Mouse (Mus musculus): ENCODE measurements at regions not wholly inside any gene's neighbourhood (a gene's known extent, or its start where the extent isn't known, plus 50 kb on each side); places are given as distances from the start of the nearest gene placed in this dataset.

DNA sequence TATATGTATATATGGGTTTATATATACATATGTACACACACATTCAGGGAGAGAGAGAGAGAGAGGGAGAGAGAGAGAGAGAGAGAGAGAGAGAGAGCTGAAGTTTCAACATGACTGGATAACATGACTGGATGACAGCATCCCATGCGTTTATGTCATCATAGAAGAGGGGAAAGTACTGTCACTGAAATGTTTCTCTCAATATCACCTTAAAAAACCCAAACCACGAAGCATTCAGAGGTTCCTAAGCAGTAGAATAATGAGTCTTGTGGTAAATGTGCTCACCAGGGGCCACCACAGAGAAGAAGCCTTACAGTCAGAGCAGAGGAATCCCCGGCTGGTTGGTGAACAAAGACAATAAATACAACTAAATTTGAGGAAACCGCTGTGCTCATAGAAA, 342.9 kb upstream of the Adamts16 start:
- Histone ChIP-seq H3K36me3 (ENCODE audit: insufficient read depth, low read length) (no peaks in the 10 kb centered on the region), H3K27me3 (ENCODE audit: insufficient read depth, low read length) (no peaks in the 10 kb centered on the region; the same call in 1 of the 2 replicates), H3K4me2 (replicated peaks; ENCODE audit: low read depth, low read length) (no peak overlapping the region), H3K4me1 (ENCODE audit: insufficient read depth, low read length) (no peaks in the 10 kb centered on the region), H3K9ac (replicated peaks; ENCODE audit: low read length) (no peak overlapping the region), H3K4me3 (ENCODE audit: low read length) (no peak overlapping the region), H3K27ac (ENCODE audit: low read length) (no peak overlapping the region), H3K9me3 (ENCODE audit: low read length) (no peaks in the 10 kb centered on the region)
- no peak for ATAC-seq (ENCODE audit: low FRiP score, low TSS enrichment)
- 76% methylated on average over 4 of the region's 4 CpGs for WGBS

DNA sequence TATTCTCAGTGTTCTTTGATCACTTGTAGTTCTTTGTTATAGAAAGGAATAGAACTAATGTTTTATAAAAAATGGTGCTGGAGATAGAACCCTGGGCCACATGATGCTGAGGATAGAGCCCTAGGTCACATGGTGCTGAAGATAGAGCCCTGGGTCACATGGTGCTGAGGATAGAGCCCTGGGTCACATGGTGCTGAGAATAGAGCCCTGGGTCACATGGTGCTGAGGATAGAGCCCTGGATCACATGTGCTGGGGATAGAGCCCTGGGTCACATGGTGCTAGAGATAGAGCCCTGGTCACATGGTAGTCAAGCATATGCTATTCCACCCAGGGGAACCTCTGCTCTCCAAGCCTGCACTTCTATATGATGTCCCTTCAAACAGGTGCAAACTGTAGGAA, 337.5 kb upstream of the Adamts16 start:
- Histone ChIP-seq H3K4me3 (ENCODE audit: low read length) (no peak overlapping the region), H3K27ac (ENCODE audit: low read length) (no peak overlapping the region), H3K27me3 (ENCODE audit: insufficient read depth, low read length) (no peaks in the 10 kb centered on the region; the same call in 1 of the 2 replicates), H3K9ac (replicated peaks; ENCODE audit: low read length) (no peak overlapping the region), H3K4me2 (replicated peaks; ENCODE audit: low read depth, low read length) (no peak overlapping the region), H3K9me3 (ENCODE audit: low read length) (no peaks in the 10 kb centered on the region), H3K36me3 (ENCODE audit: insufficient read depth, low read length) (no peaks in the 10 kb centered on the region), H3K4me1 (ENCODE audit: insufficient read depth, low read length) (no peaks in the 10 kb centered on the region)
- ATAC-seq (ENCODE audit: low FRiP score, low TSS enrichment), result no peak

DNA sequence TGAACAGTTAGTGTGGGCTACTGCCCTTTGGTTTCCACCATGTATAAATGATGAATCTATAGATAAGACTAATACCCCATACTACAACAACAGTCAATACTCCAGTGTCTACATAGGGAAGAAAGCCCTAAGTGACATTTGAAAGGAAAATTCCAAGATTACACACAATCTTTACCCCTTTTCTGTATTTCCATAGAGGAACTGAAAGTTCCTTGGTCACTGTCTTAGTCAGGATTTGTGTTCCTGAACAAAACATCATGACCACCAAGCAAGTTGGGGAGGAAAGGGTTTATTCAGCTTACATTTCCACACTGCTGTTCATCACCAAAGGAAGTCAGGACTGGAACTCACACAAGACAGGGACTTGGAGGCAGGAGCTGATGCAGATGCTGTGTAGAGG, 332.7 kb upstream of the Adamts16 start:
- no peaks in the 10 kb centered on the region for H3K4me1 ChIP-seq (ENCODE audit: insufficient read depth, low read length)

DNA sequence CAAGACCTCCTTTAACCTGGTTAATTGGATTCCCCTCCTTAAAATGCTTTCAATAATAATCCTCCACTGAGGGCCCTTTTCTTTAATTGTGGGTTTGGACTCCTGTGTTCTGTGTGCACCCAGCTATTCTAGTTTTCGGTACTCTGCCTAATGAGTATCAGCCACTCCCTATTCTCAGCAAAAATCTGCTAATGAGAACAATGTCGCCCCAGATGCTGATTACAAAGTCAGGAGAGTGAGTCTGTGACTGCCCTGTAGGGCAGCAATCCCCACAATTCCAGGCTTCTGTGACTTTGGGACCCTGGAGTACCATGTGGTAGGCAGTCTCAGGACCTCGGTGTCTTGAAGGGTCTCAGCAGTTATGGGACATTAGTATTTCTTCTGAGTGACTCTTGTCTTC, 324.6 kb upstream of the Adamts16 start:
- Histone ChIP-seq H3K27ac (ENCODE audit: low read length) (no peak overlapping the region), H3K27me3 (ENCODE audit: insufficient read depth, low read length) (peaks cover 5% of the 10 kb centered on the region; the same call in 1 of the 2 replicates), H3K9ac (replicated peaks; ENCODE audit: low read length) (no peak overlapping the region), H3K36me3 (ENCODE audit: insufficient read depth, low read length) (no peaks in the 10 kb centered on the region), H3K4me3 (ENCODE audit: low read length) (no peak overlapping the region), H3K4me1 (ENCODE audit: insufficient read depth, low read length) (no peaks in the 10 kb centered on the region), H3K9me3 (ENCODE audit: low read length) (no peaks in the 10 kb centered on the region), H3K4me2 (replicated peaks; ENCODE audit: low read depth, low read length) (no peak overlapping the region)
- ATAC-seq (ENCODE audit: low FRiP score, low TSS enrichment), result no peak
- WGBS, result 56% methylated on average over 3 of the region's 3 CpGs

More for the DNA sequence above, 332.7 kb upstream of the Adamts16 start:
- ATAC-seq (ENCODE audit: low FRiP score, low TSS enrichment), result no peak
- Histone ChIP-seq H3K27ac (ENCODE audit: low read length) (no peak overlapping the region), H3K9ac (replicated peaks; ENCODE audit: low read length) (no peak overlapping the region), H3K4me2 (replicated peaks; ENCODE audit: low read depth, low read length) (no peak overlapping the region), H3K36me3 (ENCODE audit: insufficient read depth, low read length) (no peaks in the 10 kb centered on the region), H3K4me3 (ENCODE audit: low read length) (no peak overlapping the region), H3K27me3 (ENCODE audit: insufficient read depth, low read length) (no peaks in the 10 kb centered on the region), H3K9me3 (ENCODE audit: low read length) (no peaks in the 10 kb centered on the region)

DNA sequence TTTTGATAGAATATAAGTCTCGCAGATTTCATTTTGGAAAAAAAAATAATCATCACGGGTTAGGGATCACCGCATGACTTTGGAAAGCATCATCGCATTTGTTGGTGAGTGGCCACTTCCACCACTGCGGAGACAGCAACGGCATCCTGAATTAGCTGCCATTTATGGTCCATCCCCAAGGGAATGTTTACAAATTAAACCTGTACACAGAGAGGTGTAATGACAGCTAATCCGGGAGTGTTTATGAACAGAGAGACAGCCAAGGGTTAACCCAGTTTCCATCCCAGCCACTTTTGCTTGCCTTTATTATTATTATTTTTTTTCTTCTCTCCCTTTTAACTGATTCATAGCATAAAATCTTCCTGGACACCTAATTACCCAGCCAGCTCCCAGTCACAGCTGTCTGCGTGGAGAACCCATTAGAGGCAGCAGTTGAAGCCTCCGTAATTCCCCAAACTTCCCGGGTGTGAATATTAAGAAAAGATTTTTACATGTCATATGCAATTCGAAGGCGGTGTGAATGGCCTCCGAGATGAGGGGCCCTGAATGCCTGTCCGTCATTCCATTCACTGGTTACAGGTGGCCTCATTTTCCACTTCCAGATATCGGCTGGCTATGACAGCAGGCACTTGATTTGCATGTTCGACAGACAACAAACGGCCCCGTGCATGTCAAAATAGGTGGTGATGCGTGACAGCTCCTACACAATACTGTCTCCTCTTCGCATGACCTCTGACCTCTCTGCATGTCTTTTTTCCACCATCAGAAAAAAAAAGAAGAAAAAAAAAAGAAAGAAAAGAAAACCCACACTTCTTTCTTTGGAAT, 323.7 kb upstream of the Adamts16 start:
- WGBS, result 69% methylated on average over 20 of the region's 20 CpGs

DNA sequence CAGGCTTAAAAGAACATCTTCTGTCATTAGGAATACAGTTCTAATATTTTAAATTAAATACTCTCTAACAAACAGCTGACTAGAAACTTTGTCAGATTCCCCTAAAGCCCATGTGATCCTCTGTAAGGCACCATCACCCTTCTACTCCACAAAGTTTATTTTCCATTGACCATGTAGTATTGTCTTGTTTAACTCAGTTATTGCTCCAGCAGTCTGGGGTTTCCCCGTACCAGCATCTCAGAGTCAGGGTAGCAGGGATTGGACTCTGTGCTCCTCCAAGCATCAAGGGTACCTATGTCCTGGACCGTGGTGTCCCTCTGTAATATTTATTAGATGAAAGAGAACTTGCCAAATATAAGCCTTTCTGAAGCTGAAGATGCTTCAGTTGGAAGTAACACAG, 322.4 kb upstream of the Adamts16 start:
- ATAC-seq (ENCODE audit: low FRiP score, low TSS enrichment), result no peak
- Histone ChIP-seq H3K4me1 (ENCODE audit: insufficient read depth, low read length) (no peaks in the 10 kb centered on the region), H3K27me3 (ENCODE audit: insufficient read depth, low read length) (peaks cover 5% of the 10 kb centered on the region; the same call in 1 of the 2 replicates), H3K9ac (replicated peaks; ENCODE audit: low read length) (no peak overlapping the region), H3K4me3 (ENCODE audit: low read length) (no peak overlapping the region), H3K4me2 (replicated peaks; ENCODE audit: low read depth, low read length) (no peak overlapping the region), H3K27ac (ENCODE audit: low read length) (no peak overlapping the region), H3K36me3 (ENCODE audit: insufficient read depth, low read length) (no peaks in the 10 kb centered on the region), H3K9me3 (ENCODE audit: low read length) (no peaks in the 10 kb centered on the region)
- WGBS, result 81% methylated on average over 2 of the region's 2 CpGs

More for the DNA sequence above, 323.7 kb upstream of the Adamts16 start:
- Histone ChIP-seq H3K4me1 (ENCODE audit: insufficient read depth, low read length) (no peaks in the 10 kb centered on the region), H3K9ac (replicated peaks; ENCODE audit: low read length) (no peak overlapping the region), H3K9me3 (ENCODE audit: low read length) (no peaks in the 10 kb centered on the region), H3K4me2 (replicated peaks; ENCODE audit: low read depth, low read length) (no peak overlapping the region), H3K36me3 (ENCODE audit: insufficient read depth, low read length) (no peaks in the 10 kb centered on the region), H3K27ac (ENCODE audit: low read length) (no peak overlapping the region), H3K27me3 (ENCODE audit: insufficient read depth, low read length) (peaks cover 5% of the 10 kb centered on the region; the same call in 1 of the 2 replicates), H3K4me3 (ENCODE audit: low read length) (no peak overlapping the region)
- no peak for ATAC-seq (ENCODE audit: low FRiP score, low TSS enrichment)

DNA sequence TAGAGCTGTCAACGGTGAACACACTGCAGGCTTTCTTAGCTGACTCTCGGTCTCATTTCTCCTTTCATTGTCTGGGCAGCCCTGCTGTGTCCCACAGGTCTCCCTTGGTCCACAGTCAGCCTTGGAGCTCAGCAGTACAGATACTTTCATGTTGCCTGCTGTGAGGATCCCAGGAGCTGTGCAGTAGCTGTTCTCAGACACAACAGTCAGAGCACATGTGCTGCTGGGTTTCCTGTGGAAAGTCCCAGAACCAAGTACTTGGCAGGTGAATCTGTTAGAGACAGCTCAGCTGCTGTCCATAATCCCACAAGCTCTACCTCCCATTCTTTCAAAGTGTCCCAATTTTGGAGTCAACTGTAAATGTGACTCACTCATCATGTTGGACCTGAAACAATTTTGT, 321.3 kb upstream of the Adamts16 start:
- no peaks in the 10 kb centered on the region for H3K4me1 ChIP-seq (ENCODE audit: insufficient read depth, low read length)
- H3K36me3 ChIP-seq (ENCODE audit: insufficient read depth, low read length), result no peaks in the 10 kb centered on the region
- H3K27me3 ChIP-seq (ENCODE audit: insufficient read depth, low read length), result peaks cover 9% of the 10 kb centered on the region; the same call in 1 of the 2 replicates
- 79% methylated on average over 2 of the region's 2 CpGs for WGBS
- ATAC-seq (ENCODE audit: low FRiP score, low TSS enrichment), result no peak
- no peak overlapping the region for H3K4me3 ChIP-seq (ENCODE audit: low read length)
- H3K9ac ChIP-seq (replicated peaks; ENCODE audit: low read length), result no peak overlapping the region
- H3K27ac ChIP-seq (ENCODE audit: low read length), result no peak overlapping the region
- H3K4me2 ChIP-seq (replicated peaks; ENCODE audit: low read depth, low read length), result no peak overlapping the region
- H3K9me3 ChIP-seq (ENCODE audit: low read length), result no peaks in the 10 kb centered on the region

DNA sequence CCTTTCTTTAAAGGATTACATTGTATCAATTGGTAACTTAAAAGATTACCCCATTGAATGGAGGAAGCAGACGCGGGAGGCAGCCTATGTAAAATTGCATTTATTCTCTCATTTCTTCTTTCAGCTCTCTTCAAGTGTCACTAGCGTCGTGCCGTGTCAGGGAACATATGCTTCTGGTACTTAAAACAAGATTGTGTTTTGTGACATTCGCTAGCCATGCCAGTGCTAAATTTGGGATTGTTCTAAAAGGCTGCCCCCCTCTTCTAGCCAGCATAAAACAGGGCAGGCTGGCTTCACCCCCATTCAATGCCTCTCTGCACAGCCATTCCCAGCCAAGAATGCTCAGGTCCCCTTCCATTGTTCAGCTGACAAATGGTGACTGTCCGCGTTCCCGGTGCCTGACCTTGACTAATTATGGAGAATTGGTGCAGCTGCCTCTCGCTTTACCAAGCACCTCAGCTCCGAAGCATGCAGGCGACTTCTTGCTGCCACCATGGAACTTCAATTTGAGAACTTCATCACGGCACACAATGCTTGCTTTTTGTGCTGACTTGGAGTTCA, 316.8 kb upstream of the Adamts16 start:
- Histone ChIP-seq H3K27ac (ENCODE audit: low read length) (no peak overlapping the region), H3K9me3 (ENCODE audit: low read length) (no peaks in the 10 kb centered on the region), H3K4me1 (ENCODE audit: insufficient read depth, low read length) (no peaks in the 10 kb centered on the region), H3K36me3 (ENCODE audit: insufficient read depth, low read length) (no peaks in the 10 kb centered on the region), H3K4me3 (ENCODE audit: low read length) (no peak overlapping the region), H3K9ac (replicated peaks; ENCODE audit: low read length) (no peak overlapping the region), H3K27me3 (ENCODE audit: insufficient read depth, low read length) (peaks cover 16% of the 10 kb centered on the region), H3K4me2 (replicated peaks; ENCODE audit: low read depth, low read length) (no peak overlapping the region)
- WGBS, result 52% methylated on average over 13 of the region's 13 CpGs
- ATAC-seq (ENCODE audit: low FRiP score, low TSS enrichment), result no peak

DNA sequence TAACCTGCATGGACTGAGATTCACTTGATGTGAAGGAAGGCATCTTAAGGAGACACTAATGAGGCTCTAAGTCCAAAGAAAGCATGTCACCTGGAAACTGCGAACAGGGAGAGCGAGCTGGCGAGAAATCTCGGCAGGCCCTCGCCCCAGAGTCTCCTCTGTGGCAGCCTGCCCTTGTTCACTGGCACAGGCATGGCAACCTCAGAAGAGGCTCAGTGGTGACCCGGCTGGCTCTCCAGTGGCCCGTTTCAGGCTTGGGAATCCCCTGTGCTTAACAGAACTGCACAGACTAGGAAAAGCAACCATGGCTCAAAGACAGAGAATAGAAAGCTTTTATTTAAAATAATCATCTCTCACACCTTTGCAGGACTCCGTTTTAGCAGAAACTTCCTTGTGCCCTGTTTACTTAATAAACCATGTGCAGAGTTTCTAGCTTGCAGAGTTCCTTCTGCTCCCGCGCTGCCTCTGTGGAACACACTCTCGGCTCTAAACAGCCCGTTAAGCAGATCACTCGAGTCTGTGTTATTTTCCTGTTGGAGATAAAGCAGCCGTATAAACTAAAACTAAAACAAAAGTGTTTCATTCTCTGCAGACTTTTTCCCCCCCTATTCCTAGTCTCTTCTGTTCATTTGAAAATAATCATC, 316.2 kb upstream of the Adamts16 start:
- Histone ChIP-seq H3K9ac (replicated peaks; ENCODE audit: low read length) (no peak overlapping the region), H3K4me1 (ENCODE audit: insufficient read depth, low read length) (no peaks in the 10 kb centered on the region), H3K4me2 (replicated peaks; ENCODE audit: low read depth, low read length) (no peak overlapping the region), H3K9me3 (ENCODE audit: low read length) (no peaks in the 10 kb centered on the region), H3K4me3 (ENCODE audit: low read length) (no peak overlapping the region), H3K27ac (ENCODE audit: low read length) (no peak overlapping the region), H3K36me3 (ENCODE audit: insufficient read depth, low read length) (no peaks in the 10 kb centered on the region), H3K27me3 (ENCODE audit: insufficient read depth, low read length) (peaks cover 16% of the 10 kb centered on the region)
- 65% methylated on average over 14 of the region's 14 CpGs for WGBS
- ATAC-seq (ENCODE audit: low FRiP score, low TSS enrichment), result no peak

DNA sequence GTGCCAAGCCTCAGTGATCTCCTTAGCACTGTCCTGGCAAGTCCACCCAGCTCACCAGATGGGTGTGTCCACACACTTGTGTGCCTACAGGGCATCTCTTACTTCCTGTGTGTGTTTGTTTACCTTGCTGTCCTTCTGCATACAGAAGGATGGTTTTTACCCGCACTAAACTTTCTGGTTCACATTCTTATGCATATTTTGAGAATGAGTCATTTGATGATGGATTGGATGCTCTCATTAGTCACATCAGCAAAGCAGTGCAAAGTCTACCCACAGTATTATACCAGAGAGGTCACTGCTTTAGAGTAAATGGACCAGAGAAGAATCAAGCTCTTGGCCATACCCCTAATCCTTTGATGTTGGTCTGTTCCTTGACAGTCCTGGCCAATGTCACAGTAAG, 308.5 kb upstream of the Adamts16 start:
- Histone ChIP-seq H3K4me2 (replicated peaks; ENCODE audit: low read depth, low read length) (no peak overlapping the region), H3K4me3 (ENCODE audit: low read length) (no peak overlapping the region), H3K27me3 (ENCODE audit: insufficient read depth, low read length) (peaks cover 13% of the 10 kb centered on the region), H3K36me3 (ENCODE audit: insufficient read depth, low read length) (no peaks in the 10 kb centered on the region), H3K27ac (ENCODE audit: low read length) (no peak overlapping the region), H3K9ac (replicated peaks; ENCODE audit: low read length) (no peak overlapping the region), H3K4me1 (ENCODE audit: insufficient read depth, low read length) (peaks cover 7% of the 10 kb centered on the region; the same call in 1 of the 2 replicates), H3K9me3 (ENCODE audit: low read length) (no peaks in the 10 kb centered on the region)
- 0 out of 2 replicates have a peak, but pooled peaks have one; percentile 25 for ATAC-seq (ENCODE audit: low FRiP score, low TSS enrichment)
- WGBS, result 30% methylated on average over 1 of the region's 1 CpGs

Measured in kidney, embryonic 16.5 days (tissue).